Mouse (Mus musculus) splenic B cell, adult 2 months (primary cell): ENCODE data around the gene 1110065P20Rik.

ENCODE experiments used
- DNase-seq: peaks from one replicate; pipeline ENCODE4 v3.0.0-alpha.2; 2011; ENCODE audit warnings: low read depth, low spot score
- H3K27me3 ChIP-seq: 2 replicates; pipeline ENCODE4 v1.6.1; 2012; ENCODE audit warnings: mild to moderate bottlenecking, low read length, moderate library complexity, mixed read lengths; ENCODE audit not compliant: control insufficient read depth, poor library complexity, insufficient read depth, severe bottlenecking
- H3K36me3 ChIP-seq: 2 replicates; pipeline ENCODE4 v1.6.1; 2012; ENCODE audit warnings: mild to moderate bottlenecking, low read length, moderate library complexity, mixed read lengths; ENCODE audit not compliant: control insufficient read depth, poor library complexity, insufficient read depth, severe bottlenecking

Gene 1110065P20Rik

GRCm38 (mm10) chr4:124815901-124816300, 35.1 kb downstream of the 1110065P20Rik start:
- H3K27me3 ChIP-seq, result no peaks in the 10 kb centered on the region
- DNase-seq, result no peak
- H3K36me3 ChIP-seq, result no peaks in the 10 kb centered on the region; the same call in 1 of the 2 replicates

DNA sequence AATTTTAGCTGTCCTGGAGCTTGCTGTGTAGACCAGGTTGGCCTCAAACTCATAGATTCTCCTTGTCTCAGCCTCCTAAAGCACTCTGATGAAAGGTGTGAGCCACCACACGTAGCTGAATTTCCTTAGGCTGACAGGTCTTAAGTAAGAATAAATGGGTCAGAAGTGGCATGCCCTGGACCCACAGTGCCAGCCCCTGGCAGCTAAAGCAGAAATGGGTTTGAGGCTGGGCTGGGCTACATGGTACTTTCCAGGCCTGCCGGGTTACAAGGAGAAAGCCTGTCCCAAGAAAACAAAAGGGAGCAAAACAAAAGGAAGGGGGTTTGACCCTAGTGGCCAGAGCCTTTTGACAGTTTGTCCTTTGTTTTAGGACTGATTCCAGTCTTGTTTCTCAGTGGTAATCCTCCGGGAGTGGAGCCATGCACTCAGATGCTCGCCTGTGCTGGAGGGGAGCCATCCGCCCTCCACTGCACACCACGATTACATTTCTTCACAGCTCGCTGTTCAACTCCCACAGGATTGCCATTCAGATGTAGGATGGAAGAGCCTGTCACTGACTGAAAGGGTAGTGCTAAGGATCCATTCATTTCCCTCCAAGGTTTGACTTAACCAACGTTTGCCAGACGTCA, 39.5 kb downstream of the 1110065P20Rik start:
- H3K27me3 ChIP-seq, result no peaks in the 10 kb centered on the region
- no peak for DNase-seq
- no peaks in the 10 kb centered on the region; the same call in 1 of the 2 replicates for H3K36me3 ChIP-seq

DNA sequence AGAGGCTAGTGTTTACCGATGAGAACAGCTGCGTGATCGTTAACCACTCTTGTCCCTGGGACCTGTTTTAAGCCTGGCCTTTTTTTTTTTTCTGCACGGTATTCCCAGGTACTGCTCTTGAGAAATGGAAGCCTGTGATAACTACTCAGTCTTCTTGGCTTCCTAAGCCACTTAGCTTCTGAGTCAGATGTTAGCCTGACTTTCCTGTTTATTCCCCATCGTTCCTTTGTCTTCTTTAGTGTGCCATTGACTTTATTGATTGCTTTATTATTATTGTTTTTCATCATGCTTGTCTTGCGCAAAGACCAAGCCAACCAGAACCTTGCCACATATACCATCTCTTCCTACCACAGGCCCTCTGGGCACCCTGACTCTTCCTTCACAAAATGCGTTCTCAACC, 40.9 kb downstream of the 1110065P20Rik start:
- H3K36me3 ChIP-seq, result no peaks in the 10 kb centered on the region; the same call in none of the 2 replicates
- no peak for DNase-seq
- H3K27me3 ChIP-seq, result no peaks in the 10 kb centered on the region

DNA sequence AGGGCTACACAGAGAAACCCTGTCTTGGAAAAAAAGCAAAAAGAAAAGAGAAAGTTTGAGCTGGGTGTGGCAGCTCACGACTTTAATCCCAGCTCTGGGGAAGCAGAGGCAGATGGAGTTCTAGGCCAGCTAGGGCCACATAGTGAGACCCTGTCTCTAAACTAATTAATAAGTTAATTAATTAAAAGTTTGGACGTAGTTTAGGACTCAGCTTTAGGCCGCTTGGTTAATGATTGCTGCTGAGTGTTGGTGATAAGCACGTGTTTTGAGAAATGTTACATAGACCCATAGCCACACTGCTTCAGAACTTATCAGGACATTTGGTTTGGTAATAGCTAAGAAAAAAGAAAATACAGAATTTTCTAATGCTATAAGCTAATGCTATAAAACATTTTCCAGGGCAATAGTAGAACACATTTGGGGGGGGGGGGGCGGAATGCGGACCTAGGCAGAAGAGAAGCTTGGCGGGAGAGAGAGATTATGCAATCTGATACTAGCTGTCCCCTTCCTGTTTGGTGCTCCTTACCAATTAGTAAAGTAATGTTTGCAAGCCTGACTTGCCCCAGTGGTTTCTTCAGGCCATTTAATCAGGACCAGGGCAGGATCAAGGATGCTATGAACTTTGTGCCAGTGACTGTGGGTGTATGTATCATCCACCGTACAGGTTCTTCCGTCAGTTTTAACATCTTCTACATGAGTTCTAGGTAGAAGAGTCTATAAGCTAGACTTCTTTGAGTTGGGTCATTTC, 41.7 kb downstream of the 1110065P20Rik start:
- H3K27me3 ChIP-seq, result no peaks in the 10 kb centered on the region
- DNase-seq, result no peak
- no peaks in the 10 kb centered on the region; the same call in 1 of the 2 replicates for H3K36me3 ChIP-seq

DNA sequence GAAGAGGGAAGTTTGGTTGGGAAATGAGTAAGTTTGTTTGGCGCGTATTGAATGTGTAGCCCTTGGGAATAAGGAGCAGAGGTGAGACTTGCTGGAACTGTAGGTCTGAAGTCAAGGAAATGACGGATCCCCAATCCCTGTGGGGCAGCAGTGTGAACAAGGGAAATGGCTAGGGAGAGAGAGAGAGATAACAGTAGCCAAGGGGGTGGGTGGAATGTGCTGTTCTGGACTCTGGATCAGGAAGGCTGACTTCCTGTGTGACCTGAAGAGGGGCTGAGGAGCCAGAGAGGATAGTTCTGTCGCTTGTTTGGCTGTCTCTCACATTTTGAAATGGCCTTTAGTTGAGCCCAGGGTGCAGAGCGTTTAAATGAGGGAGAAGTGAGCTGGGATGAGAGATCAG, 42.5 kb downstream of the 1110065P20Rik start:
- Histone ChIP-seq H3K36me3 (no peaks in the 10 kb centered on the region; the same call in 1 of the 2 replicates), H3K27me3 (no peaks in the 10 kb centered on the region)
- DNase-seq, result no peak

GRCm38 (mm10) chr4:124803406-124803805, 47.6 kb downstream of the 1110065P20Rik start:
- peak; percentile 20 for DNase-seq
- H3K27me3 ChIP-seq, result no peaks in the 10 kb centered on the region
- H3K36me3 ChIP-seq, result no peaks in the 10 kb centered on the region; the same call in none of the 2 replicates

DNA sequence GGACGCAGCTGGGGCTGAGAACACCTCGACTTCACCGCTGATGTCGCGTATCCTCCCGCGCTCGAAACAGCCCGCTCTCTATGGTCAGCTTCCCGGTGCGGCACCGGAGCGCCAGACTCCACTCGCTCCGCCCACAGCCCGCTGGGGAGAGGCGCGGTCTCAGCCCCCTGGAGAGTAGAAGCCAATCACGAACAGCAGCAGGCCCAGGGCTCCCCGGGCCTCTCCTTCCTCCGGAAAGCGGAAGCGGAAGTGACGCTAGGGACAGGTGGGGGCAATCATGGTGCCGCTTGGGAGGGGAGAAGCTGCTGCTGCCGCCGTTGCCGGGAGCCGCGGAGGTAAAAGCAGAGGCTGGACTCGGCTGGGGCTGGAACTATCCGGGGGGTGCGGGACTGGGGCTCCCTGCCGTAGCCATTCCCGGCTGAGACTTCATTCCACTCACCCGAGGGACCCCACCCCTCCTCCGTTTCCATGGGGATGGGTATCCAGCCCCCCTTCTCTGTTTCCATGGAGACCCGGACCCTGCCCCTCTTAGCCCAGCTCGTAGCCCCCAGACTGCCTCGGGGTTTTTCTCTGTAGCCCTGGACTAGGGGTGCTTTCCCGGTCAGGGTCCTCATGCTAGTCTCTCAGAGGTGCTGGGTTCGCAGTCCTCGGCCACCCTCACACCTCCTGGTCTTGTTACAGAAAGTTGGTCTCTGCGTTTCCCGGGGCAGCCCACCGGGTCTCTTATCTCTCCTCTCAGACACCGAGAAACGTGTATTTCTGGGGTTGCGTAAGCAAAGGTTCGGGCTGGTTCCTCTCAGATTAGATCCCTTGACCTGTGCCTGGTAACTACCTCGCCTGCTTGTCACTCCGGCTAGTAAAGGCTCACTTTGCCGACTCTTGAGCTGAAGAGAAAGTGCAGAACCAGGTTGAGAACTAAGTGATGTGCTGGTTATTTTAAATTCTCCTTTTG, 48.4 kb downstream of the 1110065P20Rik start:
- DNase-seq, result peak; percentile 98

DNA sequence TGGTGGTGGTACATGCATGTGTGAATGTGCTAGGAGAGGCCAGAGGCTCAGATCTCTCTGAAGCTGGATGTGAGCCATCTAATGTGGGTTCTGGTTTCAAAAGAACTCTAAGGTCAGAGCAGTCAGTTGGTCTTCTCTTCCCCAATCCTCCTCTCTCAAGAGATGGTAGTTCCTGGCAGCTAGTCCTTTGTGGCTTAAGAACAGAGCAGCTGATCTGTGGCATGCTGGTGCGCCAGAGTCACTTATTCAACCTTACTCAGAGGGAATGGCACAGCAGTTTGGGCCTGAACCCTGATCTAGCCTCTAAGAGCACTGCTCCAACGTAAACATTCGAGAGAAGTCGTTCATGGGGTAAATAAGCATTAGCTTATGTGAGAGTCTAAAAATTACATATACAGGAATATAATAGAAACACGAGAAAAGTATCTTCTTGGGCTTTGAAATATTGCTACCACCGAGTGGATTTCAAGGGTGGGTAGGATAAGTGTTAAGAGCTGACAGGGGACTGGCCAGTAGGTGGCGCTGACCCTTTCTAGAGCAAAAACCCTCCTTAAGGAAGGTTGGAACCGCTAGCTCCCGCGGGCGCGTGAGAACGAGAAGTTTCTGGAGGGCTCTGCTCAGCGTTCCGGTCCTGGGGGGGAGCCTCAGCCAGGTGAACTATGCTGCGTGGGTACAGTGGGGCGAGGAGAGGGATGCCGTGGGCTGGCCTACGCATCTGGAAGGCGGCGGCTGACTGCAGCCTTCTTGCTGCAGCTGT, 49.3 kb downstream of the 1110065P20Rik start, which contains the start of gene Mtf1:
Mtf1 (plus strand) TSS at position 553 of the 757 bp plus-strand sequence.
- DNase-seq, result peak; percentile 91
- no peaks in the 10 kb centered on the region; the same call in none of the 2 replicates for H3K36me3 ChIP-seq
- H3K27me3 ChIP-seq, result no peaks in the 10 kb centered on the region

More for the DNA sequence above, 48.4 kb downstream of the 1110065P20Rik start:
- Histone ChIP-seq H3K36me3 (no peaks in the 10 kb centered on the region; the same call in none of the 2 replicates), H3K27me3 (no peaks in the 10 kb centered on the region)
